Mouse (Mus musculus): Measurements from ENCODE around the gene Bst1. TPM values are rescaled to one million over a fixed set of nuclear protein-coding genes. Genes with fewer than 3 reads are reported as not detected.

Bst1 gene
- total RNA-seq, 4 experiments from 2014 or later: 1.3 to 2.7 (median 1.8) TPM

DNA sequence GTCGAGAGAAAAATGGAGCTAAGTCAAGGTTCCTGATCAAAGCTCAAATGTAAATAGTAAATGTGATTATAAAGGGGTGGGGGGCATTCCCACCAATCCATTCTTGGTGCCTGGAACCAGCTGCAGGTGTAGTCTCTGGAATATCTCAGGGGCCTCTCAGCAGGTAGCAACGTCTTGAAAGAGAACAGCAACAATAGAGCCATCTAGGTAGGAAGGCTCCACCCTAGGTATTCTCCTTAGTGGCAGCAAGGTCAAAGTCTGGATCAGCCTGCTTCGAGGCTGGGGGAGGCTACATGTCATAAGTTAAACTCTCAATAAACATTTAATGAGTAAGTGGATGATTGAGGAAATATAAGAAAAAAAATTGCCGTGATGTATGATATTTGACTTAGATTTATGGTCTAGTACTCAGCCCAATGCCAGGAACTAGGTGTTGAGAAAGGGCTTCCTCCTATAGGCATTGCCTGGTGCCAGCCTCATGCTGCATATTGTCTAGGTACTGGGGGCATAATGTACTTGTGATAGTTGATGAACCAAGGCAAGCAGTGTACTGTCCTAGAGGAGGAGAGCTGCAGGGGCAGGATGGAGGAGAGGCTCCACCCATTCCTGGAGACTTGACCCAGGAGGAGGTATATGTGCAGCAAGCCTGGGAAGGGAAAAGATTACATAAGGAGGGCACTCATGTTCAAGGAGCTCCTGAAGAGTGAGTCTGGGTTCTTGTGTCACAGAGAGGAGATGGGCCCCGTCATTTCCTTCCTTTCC, 42.2 kb downstream of the Bst1 start:
- DNase-seq: no peak

DNA sequence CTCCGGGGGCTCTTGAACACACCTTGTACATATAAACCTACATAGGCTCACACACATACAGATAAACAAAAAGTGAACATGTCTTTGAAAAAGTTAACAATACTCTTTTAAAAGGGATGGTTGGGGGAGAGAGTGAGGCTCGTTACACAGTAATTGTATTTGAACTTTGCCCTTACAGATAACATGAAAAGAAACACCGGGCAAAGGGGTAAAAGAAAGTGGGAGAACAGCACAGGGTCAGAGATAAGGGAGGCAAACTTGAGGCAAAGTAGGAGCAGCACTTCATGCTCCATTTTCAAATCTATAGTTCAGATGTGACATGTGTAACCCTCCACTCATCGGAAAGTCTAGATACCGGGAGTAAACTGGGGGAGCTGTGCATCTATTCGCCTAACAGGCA, 45.0 kb downstream of the Bst1 start:
- DNase-seq: no peak

DNA sequence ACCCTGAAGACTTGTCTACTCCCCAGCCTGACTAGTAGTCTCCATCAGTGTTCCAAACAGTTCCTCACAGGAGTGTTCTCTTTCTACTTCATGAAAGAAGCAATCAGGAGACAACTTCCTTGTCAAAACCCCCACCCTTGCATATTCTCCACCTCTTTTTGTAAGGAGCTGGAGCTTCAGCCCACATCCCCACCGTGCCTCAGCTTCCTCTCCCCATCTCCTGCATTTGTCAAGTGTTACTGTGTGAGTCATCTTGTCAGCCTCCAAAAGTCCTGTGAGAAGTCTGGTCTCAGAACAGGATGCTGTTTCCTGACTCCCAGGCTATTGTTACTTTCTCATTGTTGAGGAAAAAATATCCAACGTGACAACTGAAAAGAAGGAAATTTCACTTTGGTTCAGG, 46.6 kb downstream of the Bst1 start:
- no peak for DNase-seq

DNA sequence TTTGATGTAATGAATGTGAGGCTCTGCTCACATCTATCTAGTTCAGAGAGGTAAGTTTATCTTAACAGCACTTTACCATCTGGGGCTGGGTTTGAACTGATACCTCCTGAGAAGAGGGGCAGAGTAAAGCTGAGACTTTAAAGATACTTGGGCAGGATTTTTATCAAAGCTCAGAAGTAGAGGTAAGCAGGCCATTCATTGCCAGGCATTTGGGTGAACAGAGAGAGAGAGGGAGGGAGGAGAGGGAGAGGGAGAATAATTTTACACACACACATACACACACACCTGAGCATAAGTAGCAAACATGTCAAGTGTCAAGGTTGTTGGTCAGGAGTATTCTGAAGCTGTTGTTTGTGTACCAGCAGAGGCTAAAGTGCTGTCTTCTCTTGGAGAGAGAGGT, 49.6 kb downstream of the Bst1 start, which contains the start of gene Cd38:
Cd38 (plus strand) TSS at position 301 of the 400 bp plus-strand sequence.
- DNase-seq: no peak

DNA sequence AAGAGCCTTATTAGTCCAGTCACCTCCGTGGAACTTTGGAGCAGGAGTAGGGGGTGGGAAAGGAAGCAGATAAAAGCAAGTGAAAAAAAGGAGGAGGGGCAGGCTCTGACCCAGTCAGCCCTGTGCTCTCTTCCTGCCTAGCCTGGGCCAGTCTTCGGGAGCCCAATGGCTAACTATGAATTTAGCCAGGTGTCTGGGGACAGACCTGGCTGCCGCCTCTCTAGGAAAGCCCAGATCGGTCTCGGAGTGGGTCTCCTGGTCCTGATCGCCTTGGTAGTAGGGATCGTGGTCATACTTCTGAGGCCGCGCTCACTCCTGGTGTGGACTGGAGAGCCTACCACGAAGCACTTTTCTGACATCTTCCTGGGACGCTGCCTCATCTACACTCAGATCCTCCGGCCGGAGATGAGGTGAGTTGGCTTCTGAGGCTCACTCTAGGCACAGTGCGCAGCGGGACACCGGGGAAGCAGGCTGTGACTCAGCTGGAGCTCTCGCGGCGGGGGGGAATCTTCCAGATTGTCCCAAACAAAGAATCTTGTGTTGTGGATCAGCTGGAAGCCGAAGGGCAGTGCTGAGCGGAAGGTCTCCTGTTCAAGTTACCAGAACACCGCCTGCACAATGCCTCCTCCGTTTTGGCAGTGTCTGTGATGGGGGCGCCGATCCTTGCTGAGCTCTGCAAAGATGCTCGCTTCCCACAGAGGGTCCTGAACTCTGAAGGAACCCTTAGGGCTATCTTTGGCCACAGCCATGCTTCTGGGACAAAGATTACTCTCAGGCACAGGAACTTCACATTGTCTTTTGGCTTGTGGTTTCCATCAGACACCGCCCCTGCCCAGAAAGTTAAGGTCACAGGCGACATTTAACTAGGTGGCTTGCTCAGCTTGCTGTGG, 50.3 kb downstream of the Bst1 start:
- DNase-seq: peak; percentile 11

DNA sequence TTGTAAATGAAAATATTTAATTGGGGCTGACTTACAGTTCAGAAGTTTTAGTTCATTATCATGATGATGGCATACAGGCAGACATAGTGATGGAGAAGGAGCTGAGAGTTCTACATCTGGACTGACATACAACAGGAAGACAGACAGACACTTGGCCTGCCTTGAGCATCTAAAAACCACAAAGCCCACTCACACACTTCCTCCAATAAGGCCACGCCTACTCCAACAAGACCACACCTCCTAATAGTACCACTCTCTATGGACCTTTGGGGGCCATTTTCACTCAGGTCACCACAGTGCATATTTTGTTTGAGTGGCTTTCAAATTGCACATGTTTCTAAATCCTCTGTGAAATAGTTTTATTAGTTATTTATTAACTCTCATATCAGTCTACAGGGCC, 53.2 kb downstream of the Bst1 start:
- DNase-seq: no peak

DNA sequence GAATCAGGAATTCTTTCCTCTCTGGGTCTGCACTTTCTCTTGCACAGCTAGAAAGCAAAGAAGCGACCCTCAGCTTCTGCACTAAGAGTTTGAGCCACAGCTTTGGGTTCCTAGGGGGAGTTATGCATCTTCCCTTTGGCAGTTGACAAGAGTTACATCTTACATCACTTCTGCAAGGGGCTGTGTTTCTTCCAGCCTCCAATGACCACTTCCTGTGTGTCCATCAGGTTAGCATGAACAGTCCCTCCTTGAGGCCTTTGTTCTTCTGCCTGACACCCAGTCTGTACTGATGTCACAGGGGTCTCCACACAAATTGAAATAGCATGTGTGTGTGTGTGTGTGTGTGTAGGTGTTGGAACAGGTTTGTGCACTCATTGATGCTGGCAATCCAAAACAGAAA, 54.0 kb downstream of the Bst1 start:
- no peak for DNase-seq

DNA sequence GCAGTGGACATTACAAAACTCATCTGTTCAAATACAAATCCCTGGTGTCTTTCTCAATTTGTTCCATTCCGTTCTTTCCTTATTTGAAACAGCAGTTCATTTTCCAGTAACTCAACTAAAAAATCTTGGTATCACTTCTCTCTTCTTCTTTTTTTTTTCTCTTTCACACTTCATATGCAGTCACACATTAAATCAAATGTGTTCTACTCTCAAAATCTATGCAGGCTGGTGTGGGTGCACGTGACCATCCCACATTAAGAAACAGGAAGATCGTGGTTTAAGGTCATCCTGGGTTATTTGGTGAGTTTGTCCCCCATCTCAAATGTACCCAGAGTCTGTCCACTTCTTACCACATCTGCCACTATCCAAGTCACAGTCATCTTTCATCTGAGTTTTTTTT, 63.3 kb downstream of the Bst1 start:
- DNase-seq: no peak

DNA sequence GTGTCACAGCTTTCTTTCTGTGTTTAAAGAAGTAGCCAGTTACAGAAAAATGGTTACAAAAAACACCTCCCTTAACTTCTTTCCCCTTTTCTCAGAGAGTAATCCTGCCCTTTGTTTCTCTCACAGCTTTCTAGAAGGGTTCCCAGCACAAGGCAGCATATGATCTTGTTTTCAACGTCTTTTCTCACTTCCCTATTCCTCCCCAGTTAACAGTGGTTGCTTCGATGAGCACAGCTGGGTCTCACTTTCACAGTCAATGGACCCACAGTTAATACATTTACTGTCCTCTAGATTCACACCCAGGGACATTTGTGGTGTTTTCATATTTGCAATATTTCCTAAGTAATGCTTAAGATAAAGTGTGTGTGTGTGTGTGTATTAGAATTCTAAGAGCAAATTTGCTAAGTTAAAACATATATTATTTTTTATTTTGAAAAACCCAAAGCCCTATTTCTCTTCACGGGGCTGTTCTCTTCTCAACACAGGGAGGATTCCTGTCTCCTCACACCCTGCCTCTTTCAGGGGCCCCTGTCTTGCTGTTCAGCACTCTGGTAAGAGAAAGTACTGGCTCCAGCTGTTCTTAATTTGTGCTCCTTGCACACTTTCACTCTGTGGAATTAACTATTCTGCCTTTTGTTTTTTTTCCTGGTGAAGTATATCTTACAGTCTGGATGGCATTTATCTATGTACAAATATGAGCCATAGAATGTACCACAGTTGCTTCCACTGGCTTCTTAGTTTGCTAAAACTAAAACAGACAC, 66.6 kb downstream of the Bst1 start:
- no peak for DNase-seq

DNA sequence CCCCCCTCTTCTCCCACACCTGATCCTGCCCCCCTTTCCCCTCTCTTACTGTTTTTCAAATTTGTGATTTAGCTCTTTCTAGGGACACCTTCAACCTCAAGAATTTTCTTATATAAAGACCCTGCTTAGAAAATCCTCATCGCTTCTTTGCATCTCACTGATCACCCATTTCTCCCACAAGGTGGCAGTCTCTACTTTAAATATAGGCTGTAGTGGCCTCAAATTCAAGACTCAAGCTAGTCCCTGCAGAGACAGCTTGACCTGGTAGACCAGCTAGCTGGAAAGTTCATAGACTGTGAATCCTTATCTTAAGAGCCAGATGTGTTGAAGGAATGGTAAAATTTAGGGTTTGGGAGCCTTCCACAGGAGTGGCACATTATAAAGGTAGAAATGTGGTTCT, 73.7 kb downstream of the Bst1 start:
- no peak for DNase-seq

Other genes with a start within 250 kb of the Bst1 start
- 10 to 100 TPM; 14.3 to 31.6 (median 23.8) TPM for gene Cc2d2a, start 156.5 kb upstream of the Bst1 start, total RNA-seq (2022)
- gene Fbxl5, start 2.8 kb downstream of the Bst1 start, total RNA-seq (2022): 10 to 100 TPM; 66.6 to 95.2 (median 83.9) TPM
- gene Cd38, start 49.7 kb downstream of the Bst1 start, total RNA-seq (2022): 10 to 100 TPM; 10.0 to 18.3 (median 12.8) TPM
- gene Gm7879, start 94.3 kb downstream of the Bst1 start, total RNA-seq (2022): 10 to 100 TPM; 14.7 to 17.1 (median 15.1) TPM
- not detected for gene Fgfbp1, start 162.9 kb downstream of the Bst1 start, total RNA-seq (2022)

Data from adrenal gland, adult 8-10 months (tissue).